Mouse (Mus musculus) small intestine, adult 2 months (tissue): Measurements from ENCODE around the gene Snrnp200.

Experiments
- CTCF ChIP-seq: fragments of 200-500 bp; IDR thresholded peaks from 2 replicates; pipeline ENCODE4 v1.5.1; 2012; ENCODE audit warnings: low read depth, mild to moderate bottlenecking, control low read depth, inconsistent platforms, low read length, moderate library complexity, mixed read lengths; ENCODE audit not compliant: insufficient replicate concordance, insufficient read length; ENCODE audit errors: extremely low read depth
- POLR2A ChIP-seq: fragments of 200-500 bp; IDR thresholded peaks from 2 replicates; pipeline ENCODE4 v1.6.1; 2012; ENCODE audit warnings: low read depth, mild to moderate bottlenecking, control low read depth, inconsistent platforms, low read length, moderate library complexity

DNA sequence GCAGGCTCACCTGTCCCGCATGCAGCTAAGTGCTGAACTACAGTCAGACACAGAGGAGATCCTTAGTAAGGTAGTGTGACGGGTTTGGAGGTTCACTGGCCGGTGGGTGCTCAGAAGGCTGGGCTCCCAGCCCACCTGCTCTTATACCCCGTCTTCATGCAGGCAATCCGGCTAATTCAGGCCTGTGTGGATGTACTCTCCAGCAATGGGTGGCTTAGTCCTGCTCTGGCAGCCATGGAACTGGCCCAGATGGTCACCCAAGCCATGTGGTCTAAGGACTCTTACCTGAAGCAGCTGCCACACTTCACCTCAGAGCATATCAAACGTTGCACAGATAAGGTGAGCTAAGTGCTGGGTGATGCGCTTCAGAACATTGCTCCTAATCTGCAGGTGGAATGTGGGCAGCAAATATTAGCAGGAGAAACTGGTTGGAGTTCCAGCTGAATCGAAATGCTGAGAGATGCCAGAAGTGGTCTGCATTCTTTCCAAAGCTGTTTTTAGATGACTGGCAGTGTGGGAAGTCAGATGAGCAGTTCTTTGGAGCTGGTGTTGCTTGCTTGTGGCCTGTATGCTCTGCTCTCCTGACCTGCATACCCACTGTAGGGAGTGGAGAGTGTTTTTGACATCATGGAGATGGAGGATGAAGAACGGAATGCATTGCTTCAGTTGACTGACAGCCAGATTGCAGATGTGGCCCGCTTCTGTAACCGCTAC is 29.9 kb downstream of the Snrnp200 start:
- TF ChIP-seq POLR2A (no peak), CTCF (no peak)
